Mouse (Mus musculus) thymus, adult 18-20 months (tissue): ENCODE data around the gene Ezh1.

ENCODE experiments used
- DNase-seq, 2 experiments: peaks; one replicate each; pipeline ENCODE4 v3.0.0; 2022; ENCODE audit warnings: mixed read lengths in 2 of 2

Ezh1 gene

GRCm38 (mm10) chr11:101196175-101196574, 30.1 kb downstream of the Ezh1 start:
- no peak for DNase-seq

- no peak for DNase-seq
Observed at GRCm38 (mm10) chr11:101195571-101195970, 30.7 kb downstream of the Ezh1 start.

- DNase-seq: no peak
Observed at GRCm38 (mm10) chr11:101195101-101195500, 31.2 kb downstream of the Ezh1 start.

GRCm38 (mm10) chr11:101194643-101195042, 31.6 kb downstream of the Ezh1 start:
- no peak for DNase-seq

- DNase-seq: no peak
Observed at GRCm38 (mm10) chr11:101194137-101194536, 32.1 kb downstream of the Ezh1 start.

GRCm38 (mm10) chr11:101193076-101193475, 33.2 kb downstream of the Ezh1 start:
- no peak for DNase-seq

- DNase-seq: no peak
Observed at GRCm38 (mm10) chr11:101192646-101193045, 33.6 kb downstream of the Ezh1 start.

- DNase-seq: no peak
Observed at GRCm38 (mm10) chr11:101191919-101192470, 34.3 kb downstream of the Ezh1 start.

- DNase-seq: no peak
Observed at GRCm38 (mm10) chr11:101190913-101191907, 35.1 kb downstream of the Ezh1 start.

- DNase-seq: no peak
Observed at GRCm38 (mm10) chr11:101190181-101190912, 35.9 kb downstream of the Ezh1 start.

GRCm38 (mm10) chr11:101189495-101190180, 36.6 kb downstream of the Ezh1 start:
- no peak for DNase-seq

GRCm38 (mm10) chr11:101188166-101188805, 38.0 kb downstream of the Ezh1 start:
- DNase-seq: no peak

- no peak for DNase-seq
Observed at GRCm38 (mm10) chr11:101187541-101187940, 38.7 kb downstream of the Ezh1 start.

GRCm38 (mm10) chr11:101186526-101187247, 39.6 kb downstream of the Ezh1 start:
- DNase-seq: no peak

GRCm38 (mm10) chr11:101185441-101185840, 40.8 kb downstream of the Ezh1 start:
- no peak for DNase-seq

GRCm38 (mm10) chr11:101184984-101185383, 41.3 kb downstream of the Ezh1 start:
- no peak for DNase-seq

- DNase-seq: no peak
Observed at GRCm38 (mm10) chr11:101182771-101183517, 43.3 kb downstream of the Ezh1 start.

GRCm38 (mm10) chr11:101181961-101182360, 44.3 kb downstream of the Ezh1 start:
- DNase-seq: no peak

- DNase-seq: no peak
Observed at GRCm38 (mm10) chr11:101180846-101181740, 45.2 kb downstream of the Ezh1 start.

GRCm38 (mm10) chr11:101180261-101180660, 46.0 kb downstream of the Ezh1 start:
- DNase-seq: no peak
